Mouse (Mus musculus) embryonic facial prominence, embryonic 15.5 days (tissue): Measurements from ENCODE around the gene Abcd3. TPM values are rescaled to one million over a fixed set of nuclear protein-coding genes. Genes with fewer than 3 reads are reported as not detected.
"Not testable (repeated sequence)": the region's sequence is repeated elsewhere in the genome, so short reads cannot be mapped to it uniquely, and the experiment has no call there.

Experiments used
- ATAC-seq: fragments of 200-750 bp; cut with Nextera tagmentation; 2 replicates; pipeline ENCODE4 v1.8.0; 2017; ENCODE audit warnings: low read depth, moderate TSS enrichment; ENCODE audit not compliant: insufficient number of reproducible peaks, low FRiP score, low TSS enrichment
- H3K27ac ChIP-seq: fragments of 300-500 bp; sonication (generic); replicated peaks from 2 replicates; pipeline ENCODE4 v1.5.1; 2015; ENCODE audit warnings: mild to moderate bottlenecking, inconsistent platforms
- H3K27me3 ChIP-seq: fragments of 300-500 bp; sonication (generic); 2 replicates; pipeline ENCODE4 v1.6.1; 2015; ENCODE audit warnings: inconsistent platforms
- H3K36me3 ChIP-seq: fragments of 300-500 bp; sonication (generic); 2 replicates; pipeline ENCODE4 v1.6.1; 2015; ENCODE audit warnings: mild to moderate bottlenecking, inconsistent platforms
- H3K4me1 ChIP-seq: fragments of 300-500 bp; sonication (generic); 2 replicates; pipeline ENCODE4 v1.6.1; 2015; ENCODE audit warnings: inconsistent platforms
- H3K4me2 ChIP-seq: fragments of 300-500 bp; sonication (generic); replicated peaks from 2 replicates; pipeline ENCODE4 v1.6.1; 2015; ENCODE audit warnings: mild to moderate bottlenecking, inconsistent platforms
- H3K4me3 ChIP-seq: fragments of 300-500 bp; sonication (generic); replicated peaks from 2 replicates; pipeline ENCODE4 v1.5.1; 2015; ENCODE audit warnings: mild to moderate bottlenecking, inconsistent platforms
- H3K9ac ChIP-seq: fragments of 300-500 bp; sonication (generic); 2 replicates; pipeline ENCODE4 v1.6.1; 2015; ENCODE audit warnings: inconsistent platforms
- H3K9me3 ChIP-seq: fragments of 300-500 bp; sonication (generic); replicated peaks from 2 replicates; pipeline ENCODE4 v1.6.1; 2016; ENCODE audit warnings: inconsistent platforms
- WGBS: fragments of 180-500 bp; shearing (Covaris S2); methylation state at CpG from one replicate; pipeline ENCODE4 v1.1.7; 2015; 5-methylcytosine and 5-hydroxymethylcytosine counted together
- polyA plus RNA-seq: library from polyadenylated mRNA; unstranded; fragments of >200 nt; fragmentation: Nextera tagmentation; extraction: Ambion mirVana; gene quantifications from 2 replicates; pipeline ENCODE4 v1.2.1, GENCODE M21; 2015

Gene Abcd3
- polyA plus RNA-seq, 1 experiment from 2014 or later = 62.6 TPM

DNA sequence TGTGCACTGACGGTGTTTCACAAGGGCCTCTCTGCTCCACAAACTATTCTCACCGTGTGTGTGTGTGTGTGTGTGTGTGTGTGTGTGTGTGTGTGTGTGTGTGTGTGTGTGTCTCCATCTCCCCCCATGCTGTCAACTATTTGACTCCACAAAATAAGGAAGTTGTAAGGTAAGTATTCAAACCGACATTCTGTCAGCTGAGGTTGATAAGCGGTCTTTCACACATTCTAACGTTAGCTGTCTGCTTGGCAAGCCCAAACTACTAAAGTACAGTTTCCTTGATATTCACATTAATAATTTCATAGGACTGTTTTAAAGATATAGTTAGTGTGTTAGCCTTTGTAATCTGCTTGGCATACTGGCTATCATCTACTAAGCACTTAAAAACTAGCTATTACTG is 48.3 kb downstream of the Abcd3 start:
- ATAC-seq = no peak
- Histone ChIP-seq H3K9me3 (no peaks in the 10 kb centered on the region), H3K9ac (no peak overlapping the region), H3K27me3 (no peaks in the 10 kb centered on the region), H3K36me3 (peaks cover 68% of the 10 kb centered on the region), H3K27ac (no peak overlapping the region), H3K4me2 (no peak overlapping the region), H3K4me1 (no peaks in the 10 kb centered on the region), H3K4me3 (no peak overlapping the region)
- 85% methylated on average over 5 of the region's 5 CpGs for WGBS

DNA sequence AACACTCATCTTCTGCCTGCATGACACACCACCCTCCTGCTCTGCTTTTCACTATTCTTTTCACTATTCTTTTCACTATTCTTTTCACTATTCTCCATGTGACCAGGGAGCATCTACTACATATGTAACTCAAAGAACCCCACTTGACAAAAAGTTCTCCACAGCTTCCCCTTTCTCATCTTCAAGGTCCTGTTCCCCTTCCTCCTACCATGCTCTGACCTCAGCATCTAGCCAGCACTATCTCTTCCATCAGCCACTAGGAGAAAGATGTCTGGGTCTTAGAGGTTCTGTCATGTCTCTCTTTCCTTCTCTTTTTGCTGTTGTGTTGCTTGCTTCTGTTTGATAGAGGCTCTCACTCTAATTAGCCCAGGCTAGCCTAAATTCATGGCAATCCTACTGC is 49.1 kb downstream of the Abcd3 start:
- H3K27ac ChIP-seq = no peak overlapping the region
- no peak overlapping the region for H3K9ac ChIP-seq
- H3K4me2 ChIP-seq = no peak overlapping the region
- no peaks in the 10 kb centered on the region for H3K27me3 ChIP-seq
- no peaks in the 10 kb centered on the region for H3K4me1 ChIP-seq
- H3K9me3 ChIP-seq = no peaks in the 10 kb centered on the region
- ATAC-seq = no peak
- peaks cover 66% of the 10 kb centered on the region for H3K36me3 ChIP-seq
- H3K4me3 ChIP-seq = no peak overlapping the region

GRCm38 (mm10) chr3:121762056-121762852 is 52.8 kb downstream of the Abcd3 start:
- ATAC-seq = no peak

DNA sequence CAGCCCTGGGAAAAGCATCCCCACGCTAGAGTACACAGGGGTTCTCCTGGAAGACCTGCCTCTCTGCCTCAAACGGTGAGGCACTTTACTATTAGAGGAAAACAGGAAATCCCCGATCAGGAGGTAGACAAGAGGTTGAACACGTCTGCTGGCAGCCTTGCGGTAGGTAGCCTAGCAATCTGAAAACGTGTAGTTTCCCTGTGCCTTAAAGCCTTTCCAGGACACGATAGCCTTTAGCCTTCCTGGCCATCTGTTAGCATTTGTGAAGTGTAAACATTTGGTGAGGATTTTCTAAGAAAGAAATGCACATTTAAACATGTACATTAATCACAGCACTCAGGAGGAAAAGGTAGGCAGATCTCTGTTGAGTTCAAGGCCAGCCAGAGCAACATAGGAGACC is 56.7 kb downstream of the Abcd3 start:
- Histone ChIP-seq H3K4me3 (no peak overlapping the region), H3K9ac (no peak overlapping the region), H3K4me1 (peaks cover 5% of the 10 kb centered on the region; the same call in 1 of the 2 replicates), H3K27ac (no peak overlapping the region), H3K36me3 (peaks cover 15% of the 10 kb centered on the region; the same call in 1 of the 2 replicates), H3K9me3 (no peaks in the 10 kb centered on the region), H3K27me3 (no peaks in the 10 kb centered on the region), H3K4me2 (no peak overlapping the region)
- ATAC-seq = no peak
- WGBS = 55% methylated on average over 7 of the region's 7 CpGs

More at GRCm38 (mm10) chr3:121762056-121762852, 52.8 kb downstream of the Abcd3 start:
- H3K4me2 ChIP-seq = no peak overlapping the region
- H3K9ac ChIP-seq = no peak overlapping the region
- H3K9me3 ChIP-seq = no peaks in the 10 kb centered on the region
- H3K4me1 ChIP-seq = no peaks in the 10 kb centered on the region
- no peaks in the 10 kb centered on the region for H3K27me3 ChIP-seq
- WGBS = 65% methylated on average over 4 of the region's 4 CpGs
- H3K27ac ChIP-seq = no peak overlapping the region
- no peak overlapping the region for H3K4me3 ChIP-seq
- H3K36me3 ChIP-seq = peaks cover 45% of the 10 kb centered on the region

GRCm38 (mm10) chr3:121755152-121755551 is 60.0 kb downstream of the Abcd3 start:
- H3K9ac ChIP-seq = no peak overlapping the region
- H3K27me3 ChIP-seq = no peaks in the 10 kb centered on the region
- no peak overlapping the region for H3K4me2 ChIP-seq
- H3K36me3 ChIP-seq = 0 out of 2 replicates have a peak, but pooled peaks cover 9% of the 10 kb centered on the region
- H3K4me1 ChIP-seq = peaks cover 5% of the 10 kb centered on the region; the same call in 1 of the 2 replicates
- H3K27ac ChIP-seq = no peak overlapping the region; the same call in 1 of the 2 replicates
- H3K4me3 ChIP-seq = no peak overlapping the region
- ATAC-seq = peak; percentile 60; the same call in 1 of the 2 replicates
- no peaks in the 10 kb centered on the region for H3K9me3 ChIP-seq
- WGBS = 19% methylated on average over 3 of the region's 3 CpGs

GRCm38 (mm10) chr3:121754319-121755090 is 60.6 kb downstream of the Abcd3 start:
- not testable (repeated sequence) for H3K9ac ChIP-seq, H3K4me2 ChIP-seq, H3K27ac ChIP-seq, H3K36me3 ChIP-seq, H3K27me3 ChIP-seq, ATAC-seq, H3K4me1 ChIP-seq, H3K4me3 ChIP-seq, H3K9me3 ChIP-seq
- WGBS = 68% methylated on average over 10 of the region's 10 CpGs

DNA sequence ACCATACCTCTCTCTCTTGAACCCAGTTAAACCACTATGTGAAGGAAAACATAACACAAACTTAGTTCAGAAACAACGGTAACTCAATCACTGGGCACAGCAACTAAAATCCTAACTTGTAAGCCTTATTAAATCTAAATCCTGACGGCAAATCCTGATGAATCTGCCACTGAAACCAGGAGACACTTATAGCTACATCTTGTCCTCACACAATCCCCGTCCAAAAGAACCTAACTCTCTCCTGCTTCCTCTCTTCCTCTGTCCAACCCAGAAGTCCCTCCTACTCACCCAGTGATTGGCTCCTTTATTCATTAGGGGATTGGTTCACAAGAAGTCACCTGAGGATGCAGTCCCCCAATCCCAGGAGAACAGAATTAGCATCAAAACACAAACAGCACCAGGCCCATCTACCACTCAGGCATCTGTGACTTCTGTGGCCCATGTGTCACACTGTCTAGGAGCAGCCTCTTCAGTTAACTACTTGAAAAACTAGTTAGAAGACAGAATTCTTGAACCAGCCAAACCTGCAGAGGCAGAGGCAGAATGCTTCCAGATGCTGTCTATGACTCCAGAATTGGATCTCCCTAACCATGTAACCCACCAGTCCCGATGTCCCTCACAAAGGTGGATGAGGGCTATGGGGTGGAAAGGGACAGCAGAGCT is 73.8 kb downstream of the Abcd3 start:
- not testable (repeated sequence) for H3K4me1 ChIP-seq, H3K9me3 ChIP-seq, H3K27ac ChIP-seq, H3K36me3 ChIP-seq, H3K4me2 ChIP-seq, H3K9ac ChIP-seq, ATAC-seq, H3K27me3 ChIP-seq, H3K4me3 ChIP-seq
- WGBS = 78% methylated on average over 4 of the region's 4 CpGs

DNA sequence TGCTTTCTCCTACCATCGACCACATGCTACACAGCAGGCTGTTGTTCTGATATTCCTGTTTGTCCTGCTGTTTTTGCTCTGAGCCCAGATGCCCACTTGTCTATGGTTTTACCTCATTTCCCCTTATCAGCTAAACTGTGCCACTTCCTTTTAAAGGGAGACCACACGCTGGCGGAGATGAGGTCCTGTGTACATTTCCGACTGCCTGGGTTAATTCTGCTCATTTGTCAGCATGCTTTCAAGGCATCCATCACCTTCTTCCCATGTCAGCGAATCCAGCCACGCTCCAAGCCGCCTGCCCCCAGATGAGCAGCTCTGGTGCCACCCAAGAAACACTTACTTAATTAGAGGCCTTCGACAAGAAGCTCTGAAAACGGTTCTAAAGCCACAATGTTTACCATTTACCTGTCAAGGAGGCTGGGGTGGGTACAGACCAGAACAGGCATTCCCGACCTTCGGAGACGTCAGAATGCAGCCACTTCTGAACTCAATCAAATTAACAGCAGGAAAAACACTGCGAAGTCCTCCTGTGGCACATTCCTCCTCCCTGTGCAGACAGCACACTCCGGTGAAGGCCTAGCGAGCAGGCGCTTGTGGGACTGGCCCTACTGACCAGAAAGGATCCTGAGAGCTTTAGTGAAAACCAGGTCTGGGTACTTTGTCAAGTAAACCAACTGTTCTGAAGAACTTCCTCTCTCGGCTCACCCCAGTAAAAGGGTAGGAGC is 75.5 kb downstream of the Abcd3 start:
- Histone ChIP-seq H3K4me1 (peaks cover 15% of the 10 kb centered on the region), H3K4me3 (no peak overlapping the region), H3K4me2 (no peak overlapping the region), H3K27ac (no peak overlapping the region), H3K9me3 (no peaks in the 10 kb centered on the region), H3K27me3 (no peaks in the 10 kb centered on the region), H3K9ac (no peak overlapping the region), H3K36me3 (no peaks in the 10 kb centered on the region)
- WGBS = 52% methylated on average over 17 of the region's 17 CpGs
- no peak for ATAC-seq

DNA sequence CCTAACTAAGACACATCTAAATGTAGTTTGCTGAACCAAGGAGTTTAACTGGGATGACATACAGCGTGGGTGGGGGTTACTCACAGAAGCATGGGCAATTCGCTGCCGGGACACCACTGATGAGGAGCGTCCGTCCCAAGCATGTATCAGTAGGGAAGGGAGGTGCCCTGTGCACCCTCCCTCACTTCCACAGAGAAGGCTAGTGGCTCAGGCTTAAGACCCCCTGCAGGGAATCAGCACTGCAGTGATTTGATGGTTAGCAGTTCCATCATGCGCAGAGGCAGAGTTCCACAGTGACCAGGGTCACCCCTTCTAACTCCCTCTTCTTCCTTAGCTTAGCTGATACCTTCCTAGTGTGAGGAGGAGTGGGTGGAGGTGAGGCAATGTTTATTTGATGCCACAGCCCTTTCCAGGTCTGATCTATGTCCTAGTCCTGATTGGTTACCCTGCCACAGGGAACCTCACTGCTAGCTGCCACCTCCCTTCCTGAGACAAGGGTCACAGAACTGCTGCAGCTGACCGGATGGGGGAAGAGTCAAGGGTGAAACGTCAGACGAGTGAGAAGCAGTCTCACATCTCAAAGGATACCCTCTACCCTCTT is 76.3 kb downstream of the Abcd3 start:
- no peak overlapping the region for H3K4me2 ChIP-seq
- no peaks in the 10 kb centered on the region for H3K9me3 ChIP-seq
- WGBS = 78% methylated on average over 9 of the region's 9 CpGs
- ATAC-seq = no peak
- no peak overlapping the region for H3K4me3 ChIP-seq
- no peaks in the 10 kb centered on the region for H3K27me3 ChIP-seq
- H3K27ac ChIP-seq = no peak overlapping the region
- H3K9ac ChIP-seq = no peak overlapping the region
- H3K36me3 ChIP-seq = 0 out of 2 replicates have a peak, but pooled peaks cover 5% of the 10 kb centered on the region
- peaks cover 15% of the 10 kb centered on the region for H3K4me1 ChIP-seq

- WGBS = 75% methylated on average over 2 of the region's 2 CpGs
- Histone ChIP-seq H3K4me2 (no peak overlapping the region), H3K36me3 (0 out of 2 replicates have a peak, but pooled peaks cover 5% of the 10 kb centered on the region), H3K27me3 (no peaks in the 10 kb centered on the region), H3K9me3 (no peaks in the 10 kb centered on the region), H3K9ac (no peak overlapping the region), H3K27ac (no peak overlapping the region), H3K4me3 (no peak overlapping the region), H3K4me1 (peaks cover 15% of the 10 kb centered on the region)
- ATAC-seq = no peak
Observed at GRCm38 (mm10) chr3:121737901-121738300, 77.2 kb downstream of the Abcd3 start.
